Mouse (Mus musculus): ENCODE data around the gene Tia1. TPM values are rescaled to one million over a fixed set of nuclear protein-coding genes. Genes with fewer than 3 reads are reported as not detected.
"Not testable (repeated sequence)": the region's sequence is repeated elsewhere in the genome, so short reads cannot be mapped to it uniquely, and the experiment has no call there.

Gene Tia1
- total RNA-seq (2017), result 51.4 to 98.7 TPM (median 74.8 TPM) in 3 replicates

DNA sequence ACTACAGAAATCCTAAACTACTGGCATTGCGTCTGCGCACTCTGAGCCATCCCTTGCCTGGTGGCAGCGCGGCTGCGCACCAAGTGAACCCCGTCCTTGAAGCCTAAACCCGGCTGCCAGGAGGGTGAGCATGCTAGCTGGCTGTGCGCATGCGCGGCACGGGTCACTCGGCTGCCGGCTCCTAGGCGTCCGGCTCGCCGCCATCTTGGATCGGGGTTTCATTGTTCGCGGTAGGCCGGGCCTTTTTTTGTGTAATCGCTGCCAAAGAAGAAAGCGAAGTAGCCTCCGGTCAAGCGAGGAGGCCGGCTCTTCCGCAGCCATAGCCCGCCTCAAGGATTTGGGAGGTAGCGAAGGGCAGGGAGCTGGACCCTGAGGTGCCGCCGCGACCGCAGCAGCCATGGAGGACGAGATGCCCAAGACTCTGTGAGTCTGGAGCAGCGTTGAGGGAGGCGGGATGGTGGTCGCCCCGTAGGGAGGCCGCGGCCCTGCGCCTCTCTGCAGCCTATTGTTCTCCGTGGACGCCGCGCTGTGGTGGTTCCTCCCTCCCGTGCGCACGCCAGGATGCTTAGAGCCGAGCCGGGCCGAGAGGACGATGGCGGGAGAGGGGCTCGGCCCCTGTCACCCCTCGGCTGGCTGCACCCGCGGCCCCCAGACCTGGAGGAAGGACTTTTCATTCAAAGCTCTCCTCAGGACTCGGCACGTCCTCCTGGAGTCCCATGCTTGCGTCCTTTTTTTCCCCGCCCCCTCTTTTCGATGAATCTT, at the start of gene Tia1:
Gene Tia1, plus strand, starts transcription at position 120 of the 762 bp plus-strand sequence.
- peak; percentile 90 for ATAC-seq (replicated peaks; ENCODE audit: insufficient number of reproducible peaks, low FRiP score, low TSS enrichment, poor library complexity, severe bottlenecking)

- no peak for ATAC-seq (replicated peaks; ENCODE audit: insufficient number of reproducible peaks, low FRiP score, low TSS enrichment, poor library complexity, severe bottlenecking)
Observed at GRCm38 (mm10) chr6:86354948-86355347, 49.1 kb upstream of the Tia1 start.

DNA sequence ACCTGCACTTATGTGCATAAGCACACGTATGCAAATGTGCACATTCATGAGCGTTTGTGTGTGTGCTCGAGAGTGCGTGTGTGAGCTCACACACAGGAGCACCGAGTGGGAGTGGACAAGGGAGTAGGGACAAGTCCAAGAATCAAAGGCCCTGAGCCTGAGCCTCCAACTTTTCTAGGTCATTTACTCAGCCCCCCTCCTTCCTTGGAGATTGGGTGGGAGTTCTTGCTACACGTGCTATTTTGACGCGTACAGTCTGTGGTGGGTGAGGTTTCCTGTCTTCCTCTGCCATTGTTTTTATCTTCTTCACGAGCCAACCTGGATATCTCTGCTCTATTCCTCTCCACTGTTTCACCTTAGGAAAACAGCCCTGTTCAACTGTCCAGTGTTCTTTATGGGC, 47.1 kb upstream of the Tia1 start:
- no peak for ATAC-seq (replicated peaks; ENCODE audit: insufficient number of reproducible peaks, low FRiP score, low TSS enrichment, poor library complexity, severe bottlenecking)

- no peak for ATAC-seq (replicated peaks; ENCODE audit: insufficient number of reproducible peaks, low FRiP score, low TSS enrichment, poor library complexity, severe bottlenecking)
Observed at GRCm38 (mm10) chr6:86360691-86361090, 43.3 kb upstream of the Tia1 start.

DNA sequence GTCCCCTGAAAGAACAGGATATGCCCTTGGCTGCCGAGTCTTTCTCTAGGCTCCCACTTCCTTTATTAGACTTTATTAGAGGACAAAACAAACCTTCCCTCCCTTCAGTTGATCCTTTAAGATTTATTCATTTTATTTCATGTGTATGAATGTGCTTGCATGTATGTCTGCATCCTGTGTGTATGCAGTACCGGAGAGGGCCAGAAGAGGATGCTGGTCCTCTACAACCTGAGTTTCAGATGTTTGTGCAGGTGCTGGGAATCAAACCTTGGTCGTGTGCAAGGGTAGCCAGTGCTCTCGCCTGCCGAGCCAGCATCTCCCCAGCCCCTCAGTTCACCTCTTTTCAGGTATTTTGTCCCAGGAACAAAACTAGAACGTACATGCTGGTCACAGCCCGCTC, 42.6 kb upstream of the Tia1 start:
- no peak for ATAC-seq (replicated peaks; ENCODE audit: insufficient number of reproducible peaks, low FRiP score, low TSS enrichment, poor library complexity, severe bottlenecking)

- peak; percentile 37 for ATAC-seq (replicated peaks; ENCODE audit: insufficient number of reproducible peaks, low FRiP score, low TSS enrichment, poor library complexity, severe bottlenecking)
Observed at GRCm38 (mm10) chr6:86364442-86365141, 39.4 kb upstream of the Tia1 start.

GRCm38 (mm10) chr6:86365371-86366124, 38.5 kb upstream of the Tia1 start, which contains the start of gene Fam136a:
Gene Fam136a, plus strand, starts transcription at chr6:86365646.
- peak; percentile 94 for ATAC-seq (replicated peaks; ENCODE audit: insufficient number of reproducible peaks, low FRiP score, low TSS enrichment, poor library complexity, severe bottlenecking)

- ATAC-seq (replicated peaks; ENCODE audit: insufficient number of reproducible peaks, low FRiP score, low TSS enrichment, poor library complexity, severe bottlenecking), result no peak
Observed at GRCm38 (mm10) chr6:86366125-86366852, 37.7 kb upstream of the Tia1 start.

- no peak for ATAC-seq (replicated peaks; ENCODE audit: insufficient number of reproducible peaks, low FRiP score, low TSS enrichment, poor library complexity, severe bottlenecking)
Observed at GRCm38 (mm10) chr6:86366853-86367249, 37.2 kb upstream of the Tia1 start.

DNA sequence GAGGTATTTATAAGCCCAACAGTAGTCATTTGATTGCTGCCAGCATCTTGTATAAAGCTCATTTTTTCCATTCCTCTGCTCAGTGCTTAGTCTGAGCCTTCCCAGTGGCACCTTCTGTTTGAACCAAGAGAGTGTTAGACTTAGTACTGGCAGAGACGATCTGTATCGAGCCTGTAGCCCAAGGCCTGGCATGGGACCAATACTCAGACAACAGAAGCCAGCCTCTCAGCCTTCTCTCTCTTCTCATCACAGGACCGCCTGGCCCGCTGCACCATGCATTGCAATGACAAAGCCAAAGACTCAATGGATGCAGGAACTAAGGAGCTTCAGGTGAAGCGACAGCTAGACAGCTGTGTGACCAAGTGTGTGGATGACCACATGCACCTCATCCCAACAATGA, 35.5 kb upstream of the Tia1 start:
- no peak for ATAC-seq (replicated peaks; ENCODE audit: insufficient number of reproducible peaks, low FRiP score, low TSS enrichment, poor library complexity, severe bottlenecking)

DNA sequence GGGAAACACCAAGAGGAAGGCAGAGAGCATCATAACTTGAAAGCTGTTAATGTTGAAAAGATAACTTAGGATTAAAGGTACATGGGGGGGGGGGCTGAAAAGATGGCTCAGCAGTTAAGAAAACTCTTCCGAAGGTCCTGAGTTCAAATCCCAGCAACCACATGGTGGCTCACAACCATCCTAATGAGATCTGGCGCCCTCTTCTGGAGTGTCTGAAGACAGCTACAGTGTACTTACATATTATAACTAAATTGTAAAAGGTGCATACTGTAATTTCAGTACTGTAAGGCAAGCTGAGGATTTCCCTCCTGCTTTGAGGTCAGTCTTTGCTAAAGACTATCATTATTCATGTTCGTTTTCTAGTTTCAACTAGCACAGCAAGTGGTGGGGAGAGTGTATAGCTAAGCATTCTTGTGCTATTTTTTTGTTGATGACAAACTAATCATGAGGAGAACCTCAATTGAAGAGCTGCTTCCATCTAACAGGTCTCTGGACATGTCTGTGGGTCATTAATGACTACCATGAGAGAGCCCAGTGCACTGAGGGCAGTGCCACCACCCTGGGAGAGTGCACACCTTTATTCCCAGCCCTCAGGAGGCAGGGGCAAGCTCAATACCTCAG, 33.8 kb upstream of the Tia1 start:
- ATAC-seq (replicated peaks; ENCODE audit: insufficient number of reproducible peaks, low FRiP score, low TSS enrichment, poor library complexity, severe bottlenecking), result no peak

DNA sequence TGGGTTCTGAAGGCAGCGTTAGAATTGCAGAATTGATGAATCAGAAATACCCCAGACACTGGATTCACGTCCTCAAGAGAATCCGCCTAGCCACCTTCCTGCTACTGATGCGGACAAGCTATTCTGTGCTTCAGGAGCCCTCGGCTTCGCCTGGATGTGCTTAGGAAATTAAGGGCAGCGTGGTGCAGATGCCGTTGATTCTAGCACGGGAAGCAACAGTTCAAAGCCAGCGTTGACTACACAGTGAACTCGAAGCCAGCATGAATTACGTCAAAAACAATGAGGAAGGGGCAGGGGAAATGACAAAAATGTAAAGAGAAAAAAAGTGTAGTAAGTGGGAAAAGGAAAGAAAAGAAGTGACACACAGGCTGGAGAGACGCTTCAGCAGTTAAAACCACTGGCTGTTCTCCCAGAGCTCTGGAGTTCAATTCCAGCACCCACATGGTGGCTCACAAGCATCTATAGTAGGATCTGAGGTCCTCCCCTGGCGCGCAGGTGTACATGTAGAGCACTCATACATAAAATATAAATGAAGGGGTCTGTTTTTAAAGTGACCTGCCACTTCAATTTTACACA, 33.2 kb upstream of the Tia1 start, which contains the start of gene Snrpg:
Gene Snrpg, plus strand, starts transcription at position 541 of the 576 bp plus-strand sequence.
- ATAC-seq (replicated peaks; ENCODE audit: insufficient number of reproducible peaks, low FRiP score, low TSS enrichment, poor library complexity, severe bottlenecking), result no peak

DNA sequence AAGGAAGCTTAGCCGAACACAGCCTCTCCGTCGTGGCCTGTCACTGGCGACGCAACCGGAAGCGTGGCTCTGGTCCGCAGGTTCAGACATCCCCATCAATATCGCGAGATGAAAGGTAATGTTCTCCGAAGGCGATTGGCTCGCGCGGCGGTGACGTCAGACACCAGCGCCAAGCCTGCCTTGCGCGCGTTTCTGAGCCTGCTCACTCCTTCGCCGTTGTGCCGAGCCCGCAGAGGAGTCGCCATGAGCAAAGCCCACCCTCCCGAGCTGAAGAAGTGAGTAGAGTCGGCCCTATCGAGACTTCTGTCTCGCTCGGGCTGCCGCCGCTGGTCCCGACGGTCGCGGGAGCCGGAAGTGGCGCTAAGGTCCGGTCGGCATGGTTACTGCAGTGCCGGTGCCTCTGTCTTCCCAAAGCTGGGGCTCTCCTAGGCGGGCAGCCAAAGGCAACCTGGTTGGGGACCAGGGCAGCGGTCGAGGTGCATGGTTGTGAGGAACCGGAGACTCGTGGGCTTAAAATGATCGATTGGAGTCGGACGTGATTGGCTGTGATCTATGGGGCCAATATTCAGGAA, 32.6 kb upstream of the Tia1 start:
- ATAC-seq (replicated peaks; ENCODE audit: insufficient number of reproducible peaks, low FRiP score, low TSS enrichment, poor library complexity, severe bottlenecking), result peak; percentile 97

DNA sequence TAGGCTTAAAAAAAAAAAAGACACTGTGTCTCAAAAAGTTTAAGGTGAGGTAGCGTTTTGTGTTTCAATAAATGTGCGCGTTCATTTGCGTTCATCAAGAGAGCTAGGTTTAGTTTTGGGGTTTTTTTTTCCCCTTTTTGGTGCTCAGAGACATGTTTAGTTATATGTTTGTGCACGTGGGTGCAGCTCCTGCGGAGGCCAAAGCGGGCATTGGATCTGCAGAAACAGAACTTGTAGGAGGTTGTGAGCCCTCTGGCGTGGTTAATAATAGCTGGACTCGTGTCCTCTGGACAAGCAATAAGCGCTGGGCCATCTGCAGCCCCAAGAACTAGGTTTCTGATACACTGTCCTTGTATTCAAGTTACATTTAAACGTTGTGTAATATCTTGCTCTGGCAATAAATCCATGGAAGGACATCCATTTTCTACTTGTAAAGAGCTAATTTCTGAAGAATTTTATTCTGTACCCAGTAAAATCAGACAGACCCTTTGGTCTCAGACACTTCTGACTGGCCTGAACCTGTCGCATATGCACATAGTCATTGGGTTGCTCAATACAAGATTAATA, 32.0 kb upstream of the Tia1 start:
- no peak for ATAC-seq (replicated peaks; ENCODE audit: insufficient number of reproducible peaks, low FRiP score, low TSS enrichment, poor library complexity, severe bottlenecking)

DNA sequence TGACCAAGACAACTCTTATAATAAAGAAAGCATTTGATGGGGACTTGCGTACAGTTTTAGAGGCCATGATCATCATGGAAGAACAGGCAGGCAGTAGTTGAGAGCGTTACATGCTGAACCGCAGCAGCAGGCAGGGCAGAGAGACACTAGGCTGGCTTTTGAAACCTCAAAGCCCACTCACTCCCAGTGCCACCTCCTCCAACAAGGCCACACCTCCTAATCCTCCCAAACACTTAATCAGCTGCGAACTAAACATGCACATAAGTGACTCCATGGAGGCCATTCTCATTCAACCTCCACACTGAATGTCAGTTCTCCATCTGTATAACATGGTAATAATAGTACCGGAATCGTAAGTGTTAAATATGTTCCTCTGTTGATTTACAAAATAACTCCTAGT, 30.5 kb upstream of the Tia1 start:
- ATAC-seq (replicated peaks; ENCODE audit: insufficient number of reproducible peaks, low FRiP score, low TSS enrichment, poor library complexity, severe bottlenecking), result no peak

DNA sequence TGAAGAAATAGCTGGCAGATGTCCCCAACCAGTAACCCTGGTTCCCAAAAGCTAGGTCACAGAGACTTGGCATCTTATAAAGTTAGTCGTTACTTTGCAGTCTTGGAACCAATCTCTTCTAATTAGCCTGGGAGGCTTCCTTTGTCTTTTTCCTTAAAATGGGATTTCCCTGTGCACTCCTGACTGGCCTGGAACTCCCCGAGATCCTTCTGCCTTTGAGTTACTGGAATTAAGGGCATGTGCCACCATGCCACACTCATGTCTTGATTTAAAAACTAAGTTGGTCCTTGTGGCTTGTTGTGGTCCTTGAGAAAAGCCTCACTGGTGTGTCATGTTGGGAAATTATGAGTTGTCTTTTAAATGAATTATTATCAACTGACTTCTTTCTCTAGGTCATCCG, 25.7 kb upstream of the Tia1 start:
- no peak for ATAC-seq (replicated peaks; ENCODE audit: insufficient number of reproducible peaks, low FRiP score, low TSS enrichment, poor library complexity, severe bottlenecking)

- not testable (repeated sequence) for ATAC-seq (replicated peaks; ENCODE audit: insufficient number of reproducible peaks, low FRiP score, low TSS enrichment, poor library complexity, severe bottlenecking)
Observed at GRCm38 (mm10) chr6:86380112-86380511, 23.9 kb upstream of the Tia1 start.
